Mouse (Mus musculus) lung, postnatal 0 days (tissue): Measurements from ENCODE around the gene Tor1b.

Experiments
- CTCF ChIP-seq: IDR thresholded peaks from 2 replicates; pipeline ENCODE4 v1.5.1; 2016; ENCODE audit warnings: antibody characterized with exemption, mild to moderate bottlenecking
- EP300 ChIP-seq: IDR thresholded peaks from 2 replicates; pipeline ENCODE4 v1.6.1; 2016; ENCODE audit warnings: antibody characterized with exemption, mild to moderate bottlenecking, control low read depth

GRCm38 (mm10) chr2:30926381-30926780, 26.4 kb upstream of the Tor1b start:
- TF ChIP-seq CTCF (no peak), EP300 (no peak)
